Mouse (Mus musculus) cerebellum, postnatal 36 days (tissue): ENCODE measurements at regions not wholly inside any gene's neighbourhood (a gene's known extent, or its start where the extent isn't known, plus 50 kb on each side); places are given as distances from the start of the nearest gene placed in this dataset.

Experiments used
- DNase-seq, 2 experiments: peaks; one replicate each; pipeline ENCODE4 v3.0.0; 2021 to 2022; ENCODE audit warnings: mixed read lengths in 2 of 2

GRCm38 (mm10) chr12:26533641-26534151 lies 64.7 kb downstream of the Cmpk2 start:
- no peak for DNase-seq

- peak; percentile 81 to 86 for DNase-seq
Measured at GRCm38 (mm10) chr12:26532823-26533640, 64.0 kb downstream of the Cmpk2 start.

- DNase-seq = no peak
Measured at GRCm38 (mm10) chr12:26532076-26532475, 63.1 kb downstream of the Cmpk2 start.
